Mouse (Mus musculus) megakaryocyte, embryonic 14.5 days (primary cell): Measurements from ENCODE around the gene Nrp2.

Experiments used
- FLI1 ChIP-seq: IDR thresholded peaks from 2 replicates; pipeline ENCODE4 v1.6.1; 2012; ENCODE audit warnings: low read length, inconsistent platforms, mixed read lengths
- GATA1 ChIP-seq: IDR thresholded peaks from 3 replicates; pipeline ENCODE4 v1.6.1; 2012; ENCODE audit warnings: mixed read lengths, low read length, inconsistent platforms, borderline replicate concordance

GRCm38 (mm10) chr1:62772391-62772790 lies 69.3 kb downstream of the Nrp2 start:
- TF ChIP-seq GATA1, result no peak
- TF ChIP-seq FLI1, result no peak
